Mouse (Mus musculus): ENCODE measurements at regions not wholly inside any gene's neighbourhood (a gene's known extent, or its start where the extent isn't known, plus 50 kb on each side); places are given as distances from the start of the nearest gene placed in this dataset.
A peak's percentile ranks its signal among the peaks of the same experiment; 100 is the strongest.

- no peak for DNase-seq (ENCODE audit: low read depth, low spot score)
Observed at GRCm38 (mm10) chr10:66796296-66796695, 299.6 kb upstream of the Jmjd1c start.

- no peak for DNase-seq (ENCODE audit: low read depth, low spot score)
Observed at GRCm38 (mm10) chr10:66802691-66803090, 293.2 kb upstream of the Jmjd1c start.

- DNase-seq (ENCODE audit: low read depth, low spot score) = no peak
Observed at GRCm38 (mm10) chr10:66807261-66807968, 288.5 kb upstream of the Jmjd1c start.

GRCm38 (mm10) chr10:66812515-66813260 is 283.2 kb upstream of the Jmjd1c start:
- no peak for DNase-seq (ENCODE audit: low read depth, low spot score)

- no peak for DNase-seq (ENCODE audit: low read depth, low spot score)
Observed at GRCm38 (mm10) chr10:66813850-66814564, 281.9 kb upstream of the Jmjd1c start.

GRCm38 (mm10) chr10:66814565-66815201 is 281.2 kb upstream of the Jmjd1c start:
- DNase-seq (ENCODE audit: low read depth, low spot score) = peak; percentile 3

- no peak for DNase-seq (ENCODE audit: low read depth, low spot score)
Observed at GRCm38 (mm10) chr10:66815951-66816350, 280.0 kb upstream of the Jmjd1c start.

- DNase-seq (ENCODE audit: low read depth, low spot score) = no peak
Observed at GRCm38 (mm10) chr10:66816776-66817175, 279.1 kb upstream of the Jmjd1c start.

- DNase-seq (ENCODE audit: low read depth, low spot score) = no peak
Observed at GRCm38 (mm10) chr10:66817876-66818275, 278.0 kb upstream of the Jmjd1c start.

- DNase-seq (ENCODE audit: low read depth, low spot score) = no peak
Observed at GRCm38 (mm10) chr10:66819517-66819916, 276.4 kb upstream of the Jmjd1c start.

GRCm38 (mm10) chr10:66825737-66826136 is 270.2 kb upstream of the Jmjd1c start:
- no peak for DNase-seq (ENCODE audit: low read depth, low spot score)

GRCm38 (mm10) chr10:66826327-66826726 is 269.6 kb upstream of the Jmjd1c start:
- DNase-seq (ENCODE audit: low read depth, low spot score) = no peak

- DNase-seq (ENCODE audit: low read depth, low spot score) = no peak
Observed at GRCm38 (mm10) chr10:66834974-66835373, 261.0 kb upstream of the Jmjd1c start.

- no peak for DNase-seq (ENCODE audit: low read depth, low spot score)
Observed at GRCm38 (mm10) chr10:66839058-66839457, 256.9 kb upstream of the Jmjd1c start.

- no peak for DNase-seq (ENCODE audit: low read depth, low spot score)
Observed at GRCm38 (mm10) chr10:66843258-66843657, 252.7 kb upstream of the Jmjd1c start.

GRCm38 (mm10) chr10:66848778-66849177 is 247.1 kb upstream of the Jmjd1c start:
- no peak for DNase-seq (ENCODE audit: low read depth, low spot score)

GRCm38 (mm10) chr10:66849681-66850080 is 246.2 kb upstream of the Jmjd1c start:
- DNase-seq (ENCODE audit: low read depth, low spot score) = no peak

- DNase-seq (ENCODE audit: low read depth, low spot score) = no peak
Observed at GRCm38 (mm10) chr10:66850972-66851478, 244.9 kb upstream of the Jmjd1c start.

GRCm38 (mm10) chr10:66851841-66852240 is 244.1 kb upstream of the Jmjd1c start:
- DNase-seq (ENCODE audit: low read depth, low spot score) = no peak

GRCm38 (mm10) chr10:66852708-66853107 is 243.2 kb upstream of the Jmjd1c start:
- DNase-seq (ENCODE audit: low read depth, low spot score) = no peak

GRCm38 (mm10) chr10:66853258-66853657 is 242.7 kb upstream of the Jmjd1c start:
- DNase-seq (ENCODE audit: low read depth, low spot score) = peak; percentile 8

GRCm38 (mm10) chr10:66854895-66855294 is 241.0 kb upstream of the Jmjd1c start:
- no peak for DNase-seq (ENCODE audit: low read depth, low spot score)

Data from c-Kit-negative CD71-positive TER-119-positive erythroid progenitor cells, embryonic 14.5 days (primary cell).